Comparison of ENCODE assay signal across 29 mouse cellular contexts in the genomic region with DNA sequence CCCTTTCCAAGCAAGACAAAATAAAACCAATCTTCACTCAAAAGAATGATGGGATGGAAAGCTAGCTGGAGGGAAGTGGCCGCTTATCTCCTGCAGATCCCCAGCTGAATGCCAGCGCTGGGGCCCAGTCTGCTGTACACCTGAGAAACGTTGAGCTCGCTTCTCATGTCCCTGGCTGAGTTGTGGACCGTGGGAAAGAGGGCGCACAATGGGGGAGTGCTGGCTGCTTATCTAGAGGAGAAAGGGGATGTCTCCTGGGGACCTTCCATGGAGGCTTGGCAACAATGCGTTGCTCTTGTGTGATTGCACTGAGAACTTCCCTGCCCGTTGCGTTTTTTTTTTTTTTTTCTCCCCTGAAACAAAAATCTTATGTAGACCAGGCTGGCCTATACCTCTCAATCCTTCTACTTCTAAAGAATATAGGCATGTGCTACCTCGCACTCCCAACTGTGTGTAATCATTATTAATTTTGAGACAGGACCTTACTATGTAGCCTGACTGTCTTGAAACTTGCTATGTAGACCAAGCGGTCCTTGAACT. TPM values are rescaled to one million over a fixed set of nuclear protein-coding genes. Genes with fewer than 3 reads are reported as not detected.
DNase-seq lines count a peak whose midpoint lies in the region; ATAC-seq and TF ChIP-seq lines count a peak whose summit lies in the region.
"Had no signal": no experiment of that assay in that cellular context is flagged by ENCODE, and none has a peak within 500 bp of the region (broad histone marks: within the 10 kb centered on the region; RNA-seq: fewer than 3 reads in every experiment).

No protein-coding gene starts in this region.

- TF ChIP-seq CTCF in G1E (IDR thresholded peaks at IDR 0.05; ENCODE audit: low read depth, low read length): no peak

- no peak overlapping the region for H3K9ac ChIP-seq in liver, embryonic 11.5 days (ENCODE audit: low read depth, low read length)
- H3K9ac ChIP-seq: embryonic facial prominence, embryonic 13.5 days; forebrain, embryonic 13.5 days; heart, embryonic 13.5 days; hindbrain, embryonic 12.5 days; hindbrain, embryonic 15.5 days had no signal

- no peak overlapping the region for H3K27ac ChIP-seq in liver, embryonic 11.5 days (ENCODE audit: low read depth, low read length)
- H3K27ac ChIP-seq in forebrain, embryonic 10.5 days: no peak overlapping the region
- H3K27ac ChIP-seq: embryonic facial prominence, embryonic 10.5 days; embryonic facial prominence, embryonic 13.5 days; forebrain, embryonic 13.5 days; heart, embryonic 13.5 days; hindbrain, embryonic 12.5 days; hindbrain, embryonic 15.5 days had no signal

- H3K27me3 ChIP-seq in liver, embryonic 11.5 days (replicated peaks; ENCODE audit: control insufficient read depth, insufficient read depth, low read length): no peaks in the 10 kb centered on the region
- no peaks in the 10 kb centered on the region for H3K27me3 ChIP-seq in G1E (ENCODE audit: insufficient read depth, low read length)
- no peaks in the 10 kb centered on the region for H3K27me3 ChIP-seq in forebrain, embryonic 10.5 days (ENCODE audit: poor library complexity, severe bottlenecking)
- H3K27me3 ChIP-seq: CH12.LX; embryonic facial prominence, embryonic 13.5 days; forebrain, embryonic 13.5 days; heart, embryonic 13.5 days; hindbrain, embryonic 12.5 days; hindbrain, embryonic 15.5 days had no signal

- peaks cover 12% of the 10 kb centered on the region for H3K4me1 ChIP-seq in liver, embryonic 11.5 days (replicated peaks; ENCODE audit: control insufficient read depth, insufficient read depth, low read length)
- peaks cover 59% of the 10 kb centered on the region for H3K4me1 ChIP-seq in G1E (ENCODE audit: insufficient read depth, low read depth, low read length)
- H3K4me1 ChIP-seq in forebrain, embryonic 10.5 days: no peaks in the 10 kb centered on the region; the same call in 1 of the 2 replicates
- H3K4me1 ChIP-seq: embryonic facial prominence, embryonic 10.5 days; forebrain, embryonic 13.5 days; hindbrain, embryonic 12.5 days; hindbrain, embryonic 15.5 days had no signal

- WGBS in liver, embryonic 11.5 days: 53% methylated on average over 11 of the region's 11 CpGs
- 71% methylated on average over 11 of the region's 11 CpGs for WGBS in forebrain, embryonic 10.5 days

- no peak overlapping the region for H3K4me3 ChIP-seq in liver, embryonic 11.5 days (ENCODE audit: low read depth, low read length)
- peak overlapping the region; percentile 14; the same call in 1 of the 2 replicates for H3K4me3 ChIP-seq in G1E (ENCODE audit: low read depth, low read length)
- no peak overlapping the region for H3K4me3 ChIP-seq in forebrain, embryonic 10.5 days
- H3K4me3 ChIP-seq: embryonic facial prominence, embryonic 10.5 days; embryonic facial prominence, embryonic 13.5 days; erythroblast, embryonic 14.5 days; forebrain, embryonic 13.5 days; heart, embryonic 13.5 days; hindbrain, embryonic 12.5 days; hindbrain, embryonic 15.5 days had no signal

- H3K36me3 ChIP-seq in liver, embryonic 11.5 days (ENCODE audit: control insufficient read depth, insufficient read depth, low read length): no peaks in the 10 kb centered on the region
- peaks cover 59% of the 10 kb centered on the region for H3K36me3 ChIP-seq in G1E (replicated peaks)
- peaks cover 59% of the 10 kb centered on the region for H3K36me3 ChIP-seq in forebrain, embryonic 10.5 days (replicated peaks)
- H3K36me3 ChIP-seq: hindbrain, embryonic 15.5 days had no signal

- peak; percentile 33 for DNase-seq in liver
- no peak for DNase-seq in liver, embryonic 11.5 days (ENCODE audit: low spot score)
- peak; percentile 48 for DNase-seq in ES-CJ7 (ENCODE audit: low read depth, low spot score)
- no peak for DNase-seq in G1E (ENCODE audit: low spot score)
- peak; percentile 57 for DNase-seq in R1 (ENCODE audit: low read depth, low spot score)
- DNase-seq in lung, postnatal 36 days: no peak
- no peak for DNase-seq in adipocyte (ENCODE audit: low spot score)
- DNase-seq in forebrain, embryonic 10.5 days (ENCODE audit: extremely low spot score, low spot score): no peak
- DNase-seq: adrenal gland, adult 8-10 months; adrenal gland, postnatal 25 days; B cell, adult 2 months; cerebellum, adult 11-12 months; cerebellum, adult 8-10 months; cerebellum, postnatal 10 days; cerebellum, postnatal 36 days; embryo, embryonic 11 days; gastrocnemius, postnatal 14 days; heart, adult 18-20 months; heart, postnatal 14 days; heart, postnatal 4 days had no signal

- no peak for ATAC-seq in liver, embryonic 11.5 days (replicated peaks; ENCODE audit: low FRiP score)
- ATAC-seq in G1E (ENCODE audit: extremely low read depth, insufficient number of reproducible peaks, low FRiP score, poor library complexity, severe bottlenecking): peak; percentile 16; the same call in 1 of the 2 replicates
- ATAC-seq: intestine, postnatal 0 days had no signal

- no peak overlapping the region for H3K4me2 ChIP-seq in liver, embryonic 11.5 days
- H3K4me2 ChIP-seq: embryonic facial prominence, embryonic 13.5 days; forebrain, embryonic 13.5 days; heart, embryonic 13.5 days; hindbrain, embryonic 12.5 days; hindbrain, embryonic 15.5 days had no signal

- no peaks in the 10 kb centered on the region for H3K9me3 ChIP-seq in liver, embryonic 11.5 days (ENCODE audit: control insufficient read depth, low read length)
- no peaks in the 10 kb centered on the region for H3K9me3 ChIP-seq in G1E (replicated peaks)
- H3K9me3 ChIP-seq in forebrain, embryonic 10.5 days: no peaks in the 10 kb centered on the region
- H3K9me3 ChIP-seq: embryonic facial prominence, embryonic 10.5 days; embryonic facial prominence, embryonic 13.5 days; forebrain, embryonic 13.5 days; heart, embryonic 13.5 days; hindbrain, embryonic 12.5 days; hindbrain, embryonic 15.5 days had no signal

RNA-seq across cellular contexts. Expression of a gene that starts 28.4 kb away (rescaled TPM):
- polyA plus RNA-seq in liver, embryonic 11.5 days (2014; fragmentation: Nextera tagmentation; extraction: Ambion mirVana): 8.9 and 9.4 TPM in 2 replicates
- total RNA-seq in G1E (2014; fragmentation: Nextera tagmentation): 88.0 and 88.8 TPM in 2 replicates
- 79.3 and 87.1 TPM in 2 replicates for total RNA-seq in G1E (2017)
- polyA plus RNA-seq in G1E (2012): 34.6 and 34.8 TPM in 2 replicates
- 17.9 and 19.0 TPM in 2 replicates for polyA plus RNA-seq in forebrain, embryonic 10.5 days (2016; fragmentation: Nextera tagmentation; extraction: Ambion mirVana)

RNA-seq across cellular contexts. Expression of a gene that starts 32.9 kb away (rescaled TPM):
- 2.5 and 2.6 TPM in 2 replicates for polyA plus RNA-seq in liver, embryonic 11.5 days (2014; fragmentation: Nextera tagmentation; extraction: Ambion mirVana)
- total RNA-seq in G1E (2014; fragmentation: Nextera tagmentation): 0.83 and 1.5 TPM in 2 replicates
- 0.98 and 0.99 TPM in 2 replicates for total RNA-seq in G1E (2017)
- polyA plus RNA-seq in G1E (2012): 0.16 and 0.19 TPM in 2 replicates
- 2.5 and 3.1 TPM in 2 replicates for polyA plus RNA-seq in forebrain, embryonic 10.5 days (2016; fragmentation: Nextera tagmentation; extraction: Ambion mirVana)

RNA-seq across cellular contexts. Expression of a gene that starts 50.2 kb away (rescaled TPM):
- polyA plus RNA-seq in liver, embryonic 11.5 days (2014; fragmentation: Nextera tagmentation; extraction: Ambion mirVana): 6.1 and 9.1 TPM in 2 replicates
- 22.5 and 25.0 TPM in 2 replicates for total RNA-seq in G1E (2014; fragmentation: Nextera tagmentation)
- total RNA-seq in G1E (2017): 11.2 and 11.7 TPM in 2 replicates
- polyA plus RNA-seq in G1E (2012): 2.3 and 3.5 TPM in 2 replicates
- 28.7 and 28.8 TPM in 2 replicates for polyA plus RNA-seq in forebrain, embryonic 10.5 days (2016; fragmentation: Nextera tagmentation; extraction: Ambion mirVana)

Comparison
In these comparisons a context has a peak if more than half of its experiments do, and no peak if none do; other contexts are left out.
1. DNase-seq: peak in liver (single experiment), ES-CJ7 (single experiment) and R1 (single experiment); none in liver, embryonic 11.5 days (single experiment), G1E (single experiment), lung, postnatal 36 days (single experiment), adipocyte (single experiment) and forebrain, embryonic 10.5 days (single experiment).